Mouse (Mus musculus) CH12.LX (cell line): Measurements from ENCODE around the gene Clic5.

ENCODE experiments used
- CTCF ChIP-seq, 2 experiments: IDR thresholded peaks in 1 of 2; conservative IDR thresholded peaks in 1 of 2; 2 replicates each; pipeline ENCODE4 v1.5.1; 2011 to 2012; ENCODE audit warnings: low read depth in 2 of 2, low read length in 2 of 2, improper control_type of control experiment in 1 of 2, inconsistent platforms in 1 of 2, mild to moderate bottlenecking in 1 of 2, moderate library complexity in 1 of 2
- ELF1 ChIP-seq: IDR thresholded peaks from 2 replicates; pipeline ENCODE4 v1.6.1; 2014; ENCODE audit warnings: low read depth, mild to moderate bottlenecking, inconsistent platforms, low read length, improper control_type of control experiment
- HCFC1 ChIP-seq: IDR thresholded peaks from 2 replicates; pipeline ENCODE4 v1.6.1; 2012; ENCODE audit warnings: low read depth, mild to moderate bottlenecking, inconsistent platforms, low read length, improper control_type of control experiment
- MAFK ChIP-seq: IDR thresholded peaks from 2 replicates; pipeline ENCODE4 v1.6.1; 2011; ENCODE audit warnings: low read length, improper control_type of control experiment; ENCODE audit not compliant: insufficient replicate concordance
- MAZ ChIP-seq: IDR thresholded peaks from 2 replicates; pipeline ENCODE4 v1.6.1; 2012; ENCODE audit warnings: low read depth, mild to moderate bottlenecking, inconsistent platforms, low read length, improper control_type of control experiment, moderate library complexity
- MEF2A ChIP-seq: IDR thresholded peaks from 2 replicates; pipeline ENCODE4 v1.6.1; 2014; ENCODE audit warnings: low read depth, mild to moderate bottlenecking, inconsistent platforms, low read length, improper control_type of control experiment, borderline replicate concordance
- POLR2A ChIP-seq: IDR thresholded peaks from 2 replicates; pipeline ENCODE4 v1.6.1; 2011; ENCODE audit warnings: low read depth, mild to moderate bottlenecking, improper control_type of control experiment, low read length
- POLR2AphosphoS2 ChIP-seq: IDR thresholded peaks from 2 replicates; pipeline ENCODE4 v1.6.1; 2011; ENCODE audit warnings: low read depth, low read length, improper control_type of control experiment
- UBTF ChIP-seq: IDR thresholded peaks from 2 replicates; pipeline ENCODE4 v1.6.1; 2012; ENCODE audit warnings: low read depth, mild to moderate bottlenecking, inconsistent platforms, low read length, improper control_type of control experiment, moderate library complexity
- ZKSCAN1 ChIP-seq: IDR thresholded peaks from 2 replicates; pipeline ENCODE4 v1.6.1; 2012; ENCODE audit warnings: low read depth, inconsistent platforms, low read length, improper control_type of control experiment, borderline replicate concordance

DNA sequence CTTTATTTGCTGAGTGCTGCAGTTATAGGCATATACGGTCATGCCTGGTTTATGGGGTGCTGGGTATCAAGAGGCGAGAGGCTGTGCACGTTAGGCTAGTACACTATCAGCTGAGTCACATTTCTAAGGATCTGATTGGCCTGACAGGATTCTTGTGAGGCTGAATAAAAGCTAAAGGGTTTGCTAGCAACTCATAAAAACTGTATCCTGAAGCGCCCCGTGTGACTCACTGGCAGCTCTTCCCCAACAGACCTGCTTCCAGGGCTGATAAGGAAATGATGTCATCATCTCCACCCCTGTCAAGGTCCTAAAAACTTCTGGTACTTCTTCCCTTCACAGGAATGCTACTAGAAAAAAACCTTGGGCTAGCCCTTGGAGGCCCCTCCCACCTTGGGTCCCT lies 14.6 kb downstream of the Clic5 start:
- no peak for TF ChIP-seq HCFC1
- no peak for TF ChIP-seq ELF1
- no peak for TF ChIP-seq ZKSCAN1
- no peak for TF ChIP-seq POLR2A
- no peak for TF ChIP-seq CTCF (conservative IDR thresholded peaks at IDR 0.05 in 1 of 2, IDR thresholded peaks at IDR 0.05 in 1 of 2; ENCODE audit: low read depth in 2 of 2, low read length in 2 of 2)
- TF ChIP-seq POLR2AphosphoS2 = no peak
- TF ChIP-seq MAZ = no peak
- no peak for TF ChIP-seq MEF2A
- TF ChIP-seq MAFK = no peak
- no peak for TF ChIP-seq UBTF
